Mouse (Mus musculus) embryonic fibroblast, embryonic 13.5 days (primary cell): ENCODE measurements around the gene Cenpf.

ENCODE experiments used
- CTCF ChIP-seq: IDR thresholded peaks from 2 replicates; pipeline ENCODE4 v1.5.1; 2011; ENCODE audit warnings: mild to moderate bottlenecking, control low read depth, low read length, moderate library complexity, borderline replicate concordance; ENCODE audit not compliant: insufficient read depth
- POLR2A ChIP-seq: IDR thresholded peaks from 2 replicates; pipeline ENCODE4 v1.6.1; 2011; ENCODE audit warnings: low read depth, mild to moderate bottlenecking, control low read depth, low read length, moderate library complexity

- TF ChIP-seq CTCF (no peak), POLR2A (no peak; the same call in none of the 2 replicates)
These were observed at the start of gene Cenpf for GRCm38 (mm10) chr1:189687654-189688387.
